Mouse (Mus musculus) hindbrain, embryonic 15.5 days (tissue): ENCODE results near the gene Spata13. TPM values are rescaled to one million over a fixed set of nuclear protein-coding genes. Genes with fewer than 3 reads are reported as not detected.
A peak's percentile ranks its signal among the peaks of the same experiment; 100 is the strongest.

Experiments used
- ATAC-seq: fragments of 200-750 bp; cut with Nextera tagmentation; 2 replicates; pipeline ENCODE4 v1.8.0; 2017; ENCODE audit warnings: low read depth, moderate number of reproducible peaks, moderate TSS enrichment; ENCODE audit not compliant: low FRiP score
- H3K27ac ChIP-seq: fragments of 300-500 bp; sonication (generic); replicated peaks from 2 replicates; pipeline ENCODE4 v1.5.1; 2015; ENCODE audit warnings: mild to moderate bottlenecking, inconsistent platforms
- H3K27me3 ChIP-seq: fragments of 300-500 bp; sonication (generic); 2 replicates; pipeline ENCODE4 v1.6.1; 2015; ENCODE audit warnings: control low read depth, inconsistent platforms
- H3K36me3 ChIP-seq: fragments of 300-500 bp; sonication (generic); 2 replicates; pipeline ENCODE4 v1.6.1; 2015; ENCODE audit warnings: control low read depth, inconsistent platforms
- H3K4me1 ChIP-seq: fragments of 300-500 bp; sonication (generic); replicated peaks from 2 replicates; pipeline ENCODE4 v1.6.1; 2015; ENCODE audit warnings: control low read depth, inconsistent platforms
- H3K4me2 ChIP-seq: fragments of 300-500 bp; sonication (generic); 2 replicates; pipeline ENCODE4 v1.6.1; 2015; ENCODE audit warnings: moderate library complexity, mild to moderate bottlenecking, inconsistent platforms
- H3K4me3 ChIP-seq: fragments of 300-500 bp; sonication (generic); 2 replicates; pipeline ENCODE4 v1.5.1; 2015; ENCODE audit warnings: mild to moderate bottlenecking, inconsistent platforms
- H3K9ac ChIP-seq: fragments of 300-500 bp; sonication (generic); 2 replicates; pipeline ENCODE4 v1.6.1; 2015; ENCODE audit warnings: inconsistent platforms
- H3K9me3 ChIP-seq: fragments of 300-500 bp; sonication (generic); 2 replicates; pipeline ENCODE4 v1.6.1; 2016; ENCODE audit warnings: control low read depth, inconsistent platforms
- WGBS: fragments of 180-500 bp; shearing (Covaris S2); methylation state at CpG from one replicate; pipeline ENCODE4 v1.1.7; 2015; 5-methylcytosine and 5-hydroxymethylcytosine counted together
- polyA plus RNA-seq: library from polyadenylated mRNA; unstranded; fragments of >200 nt; fragmentation: Nextera tagmentation; extraction: Ambion mirVana; gene quantifications from 2 replicates; pipeline ENCODE4 v1.2.1, GENCODE M21; 2015

The Spata13 gene
- polyA plus RNA-seq, 1 experiment from 2014 or later, result 20.5 TPM

DNA sequence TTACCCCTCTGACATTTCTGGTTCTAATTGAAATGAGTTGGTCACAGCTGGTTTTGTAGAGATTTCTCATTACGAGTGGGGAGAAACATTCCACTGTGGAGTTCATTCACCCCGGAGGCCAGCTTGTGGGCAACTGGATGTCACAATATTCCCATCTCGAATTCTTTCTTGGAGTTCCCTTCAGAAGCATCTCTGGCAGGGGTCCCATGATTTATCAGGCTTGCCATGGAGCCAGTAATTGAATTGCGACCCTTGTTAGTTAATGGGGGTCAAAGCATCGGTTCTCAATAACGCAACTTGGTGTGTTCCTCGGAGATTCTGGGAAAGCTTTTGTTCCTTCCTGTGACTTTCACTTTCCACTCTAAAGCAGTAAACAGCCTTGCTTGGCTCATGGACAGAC lies 53.4 kb downstream of the Spata13 start:
- no peak for ATAC-seq

DNA sequence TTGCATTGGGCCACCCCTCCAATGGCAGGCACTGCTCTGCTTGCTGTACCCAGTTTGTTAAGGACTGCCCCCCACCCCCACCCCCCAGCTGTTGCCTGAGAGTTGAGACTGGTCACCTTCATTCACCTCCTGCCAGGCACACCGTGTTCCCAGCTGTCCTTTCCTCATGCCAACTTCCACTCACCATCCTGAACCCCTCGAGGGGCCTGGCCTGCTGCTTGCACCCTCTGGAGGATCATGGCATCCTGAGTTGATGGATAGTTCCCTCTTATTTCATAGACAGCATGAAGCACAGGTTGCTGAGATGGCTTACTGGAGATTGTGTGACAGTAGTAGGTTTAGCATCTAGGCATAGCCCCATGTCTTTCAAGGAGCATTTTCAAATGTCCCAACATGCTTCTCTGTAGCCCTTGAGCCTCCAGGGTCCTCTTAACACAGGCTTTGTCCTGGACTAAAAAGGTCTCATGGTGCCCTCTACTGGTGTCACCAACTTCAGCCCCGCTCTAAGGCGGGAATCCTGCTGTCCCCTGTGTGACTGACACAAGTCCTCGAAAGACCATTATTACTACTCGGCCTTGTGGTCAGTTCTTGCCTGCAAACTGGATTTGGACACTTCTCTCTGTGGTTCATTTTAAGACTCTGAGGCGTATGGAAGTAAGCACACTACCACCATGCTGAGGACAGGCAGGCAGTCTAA lies 54.9 kb downstream of the Spata13 start:
- Histone ChIP-seq H3K27me3 (no peaks in the 10 kb centered on the region), H3K4me2 (no peak overlapping the region), H3K27ac (no peak overlapping the region), H3K4me1 (peaks cover 68% of the 10 kb centered on the region), H3K9ac (no peak overlapping the region), H3K4me3 (no peak overlapping the region), H3K9me3 (no peaks in the 10 kb centered on the region), H3K36me3 (no peaks in the 10 kb centered on the region)
- peak; percentile 49; the same call in 1 of the 2 replicates for ATAC-seq
- WGBS, result 19% methylated on average over 7 of the region's 7 CpGs

More for the DNA sequence above, 53.4 kb downstream of the Spata13 start:
- H3K27ac ChIP-seq, result 0 out of 2 replicates have a peak overlapping the region, but pooled peaks have one; percentile 9
- H3K36me3 ChIP-seq, result no peaks in the 10 kb centered on the region
- H3K4me3 ChIP-seq, result no peak overlapping the region
- peaks cover 68% of the 10 kb centered on the region for H3K4me1 ChIP-seq
- 15% methylated on average over 7 of the region's 7 CpGs for WGBS
- no peaks in the 10 kb centered on the region for H3K9me3 ChIP-seq
- no peaks in the 10 kb centered on the region for H3K27me3 ChIP-seq
- H3K9ac ChIP-seq, result no peak overlapping the region; the same call in 1 of the 2 replicates
- peak overlapping the region; percentile 35 for H3K4me2 ChIP-seq

DNA sequence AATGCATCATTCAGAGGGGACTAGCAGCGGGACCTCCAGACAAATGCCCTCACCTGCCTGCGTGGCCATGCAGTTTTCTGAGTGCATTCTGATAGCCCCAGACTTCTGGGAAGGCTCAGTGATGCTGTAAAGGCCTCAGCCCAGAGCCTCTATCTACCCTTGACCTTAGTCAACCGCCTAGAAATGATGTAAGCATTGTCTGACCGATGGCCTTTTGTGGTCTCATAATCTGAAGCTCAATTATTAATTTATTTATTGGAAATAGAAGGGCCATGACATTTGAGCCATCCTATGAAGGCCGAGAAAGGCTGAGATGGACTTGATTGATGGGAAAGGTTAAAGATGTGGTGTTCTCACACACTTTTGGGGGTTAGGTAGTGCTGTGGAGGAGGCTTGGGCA lies 56.0 kb downstream of the Spata13 start:
- no peak for ATAC-seq
- Histone ChIP-seq H3K36me3 (no peaks in the 10 kb centered on the region), H3K27ac (no peak overlapping the region), H3K4me2 (no peak overlapping the region), H3K4me1 (peaks cover 62% of the 10 kb centered on the region), H3K27me3 (no peaks in the 10 kb centered on the region), H3K9ac (no peak overlapping the region), H3K9me3 (no peaks in the 10 kb centered on the region), H3K4me3 (no peak overlapping the region)
- 82% methylated on average over 5 of the region's 5 CpGs for WGBS

DNA sequence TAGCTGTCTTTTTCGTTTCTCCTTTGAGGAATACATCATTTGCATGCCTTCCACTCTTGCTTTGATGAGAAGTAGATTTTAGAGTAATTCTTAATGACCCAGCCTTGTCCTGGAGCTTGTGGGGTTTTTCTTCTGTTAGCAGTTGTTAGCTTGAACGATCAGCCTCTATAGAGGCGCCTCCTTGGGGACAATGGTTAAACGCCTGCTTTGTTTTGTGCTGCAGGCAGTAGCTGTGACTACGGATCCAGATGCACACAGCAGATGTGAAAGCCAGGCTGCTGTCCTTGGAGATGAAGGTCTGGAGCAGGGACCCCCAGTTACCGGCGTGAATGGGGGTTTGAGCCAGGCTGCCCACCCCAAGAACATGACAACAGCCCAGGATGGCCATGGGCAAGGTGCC lies 56.8 kb downstream of the Spata13 start:
- no peak overlapping the region for H3K27ac ChIP-seq
- H3K27me3 ChIP-seq, result no peaks in the 10 kb centered on the region
- no peak overlapping the region for H3K4me2 ChIP-seq
- no peak for ATAC-seq
- H3K9me3 ChIP-seq, result no peaks in the 10 kb centered on the region
- H3K36me3 ChIP-seq, result no peaks in the 10 kb centered on the region
- WGBS, result 23% methylated on average over 7 of the region's 7 CpGs
- H3K9ac ChIP-seq, result no peak overlapping the region
- peaks cover 62% of the 10 kb centered on the region for H3K4me1 ChIP-seq
- H3K4me3 ChIP-seq, result no peak overlapping the region

DNA sequence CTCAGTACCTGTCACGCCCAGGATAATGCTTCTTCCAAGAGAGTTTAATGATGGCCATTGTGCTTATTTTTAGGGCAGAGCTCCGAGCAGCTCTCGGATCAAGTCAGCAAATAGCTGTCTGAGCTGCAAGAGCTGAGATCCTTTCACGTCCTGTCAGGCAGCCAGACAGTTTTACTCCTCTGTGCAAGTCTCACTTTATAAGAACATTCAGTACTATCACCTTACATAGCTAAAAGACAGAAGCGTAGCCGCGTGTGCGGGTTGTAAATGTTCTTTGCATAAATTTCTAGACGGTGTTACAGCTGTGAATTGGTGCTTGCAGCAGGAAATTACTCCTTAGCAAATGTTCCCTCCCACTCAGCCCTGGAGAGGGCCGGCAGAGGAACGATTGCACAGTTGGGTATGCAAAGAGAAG lies 59.3 kb downstream of the Spata13 start:
- no peaks in the 10 kb centered on the region for H3K27me3 ChIP-seq
- H3K27ac ChIP-seq, result 0 out of 2 replicates have a peak overlapping the region, but pooled peaks have one; percentile 21
- H3K36me3 ChIP-seq, result no peaks in the 10 kb centered on the region
- 41% methylated on average over 11 of the region's 11 CpGs for WGBS
- peaks cover 53% of the 10 kb centered on the region for H3K4me1 ChIP-seq
- no peaks in the 10 kb centered on the region for H3K9me3 ChIP-seq
- ATAC-seq, result no peak
- H3K9ac ChIP-seq, result no peak overlapping the region
- H3K4me2 ChIP-seq, result peak overlapping the region; percentile 20; the same call in 1 of the 2 replicates
- H3K4me3 ChIP-seq, result no peak overlapping the region

DNA sequence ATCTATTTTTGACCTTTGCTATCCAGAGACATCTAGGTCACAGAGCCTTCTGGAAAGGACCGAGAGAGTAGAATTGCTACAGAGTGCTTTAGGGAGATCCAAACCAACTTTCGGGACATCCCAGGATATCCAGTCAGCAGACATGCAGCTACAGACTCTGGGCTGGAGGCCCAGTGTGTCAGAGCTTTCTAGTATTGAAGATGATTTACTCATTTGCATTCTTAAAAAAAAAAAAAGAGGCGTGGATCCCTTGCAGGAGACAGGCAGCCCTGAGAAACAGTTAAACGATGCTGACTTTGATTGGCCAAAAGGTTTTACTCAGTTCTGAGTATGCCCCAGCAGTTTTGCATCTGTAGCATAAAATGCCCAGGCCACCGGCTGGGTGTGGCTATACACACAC lies 59.9 kb downstream of the Spata13 start:
- 72% methylated on average over 5 of the region's 5 CpGs for WGBS
- no peak overlapping the region for H3K4me2 ChIP-seq
- H3K27ac ChIP-seq, result no peak overlapping the region

DNA sequence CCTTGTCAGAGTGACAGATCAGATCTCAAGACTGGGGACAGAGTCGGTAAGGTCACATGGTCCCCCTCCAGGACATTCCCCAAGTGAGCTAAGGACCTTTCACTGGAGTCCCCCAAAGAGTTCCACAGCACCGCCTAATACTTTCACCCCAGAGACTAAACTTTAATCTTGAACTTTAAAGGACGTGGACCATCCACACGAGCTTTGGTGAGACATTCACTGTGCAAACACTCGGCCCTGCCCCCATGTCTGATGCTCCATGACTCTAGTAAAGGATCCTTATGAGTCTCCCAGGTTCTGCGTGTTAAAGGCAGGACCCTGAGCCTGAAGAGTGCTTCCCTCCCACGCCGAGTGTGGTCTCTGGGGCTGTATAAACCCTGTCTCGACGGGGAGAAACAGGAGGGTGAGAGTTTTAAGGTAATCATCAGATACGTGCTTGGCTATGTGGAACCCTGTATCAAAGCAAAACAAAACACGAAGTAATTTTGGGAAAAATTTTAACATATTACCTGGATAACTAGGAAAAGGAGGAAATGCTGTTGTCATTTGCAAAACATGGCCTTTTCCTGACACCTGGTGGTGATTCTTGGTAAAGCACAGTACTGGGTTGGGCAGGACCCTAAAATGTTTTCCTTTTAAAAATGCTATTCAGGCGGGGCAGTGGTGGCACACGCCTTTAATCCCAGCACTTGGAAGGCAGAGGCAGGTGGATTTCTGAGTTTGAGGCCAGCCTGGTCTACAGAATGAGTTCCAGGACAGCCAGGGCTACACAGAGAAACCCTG lies 60.6 kb downstream of the Spata13 start:
- peaks cover 45% of the 10 kb centered on the region for H3K4me1 ChIP-seq
- H3K4me3 ChIP-seq, result no peak overlapping the region
- H3K9ac ChIP-seq, result no peak overlapping the region
- no peaks in the 10 kb centered on the region for H3K9me3 ChIP-seq
- H3K27me3 ChIP-seq, result no peaks in the 10 kb centered on the region
- no peak overlapping the region for H3K27ac ChIP-seq
- ATAC-seq, result no peak
- H3K4me2 ChIP-seq, result no peak overlapping the region
- no peaks in the 10 kb centered on the region for H3K36me3 ChIP-seq
- 74% methylated on average over 14 of the region's 14 CpGs for WGBS

More for the DNA sequence above, 59.9 kb downstream of the Spata13 start:
- peaks cover 47% of the 10 kb centered on the region for H3K4me1 ChIP-seq
- ATAC-seq, result no peak
- H3K9me3 ChIP-seq, result no peaks in the 10 kb centered on the region
- H3K36me3 ChIP-seq, result no peaks in the 10 kb centered on the region
- no peak overlapping the region for H3K9ac ChIP-seq
- H3K27me3 ChIP-seq, result no peaks in the 10 kb centered on the region
- H3K4me3 ChIP-seq, result no peak overlapping the region

DNA sequence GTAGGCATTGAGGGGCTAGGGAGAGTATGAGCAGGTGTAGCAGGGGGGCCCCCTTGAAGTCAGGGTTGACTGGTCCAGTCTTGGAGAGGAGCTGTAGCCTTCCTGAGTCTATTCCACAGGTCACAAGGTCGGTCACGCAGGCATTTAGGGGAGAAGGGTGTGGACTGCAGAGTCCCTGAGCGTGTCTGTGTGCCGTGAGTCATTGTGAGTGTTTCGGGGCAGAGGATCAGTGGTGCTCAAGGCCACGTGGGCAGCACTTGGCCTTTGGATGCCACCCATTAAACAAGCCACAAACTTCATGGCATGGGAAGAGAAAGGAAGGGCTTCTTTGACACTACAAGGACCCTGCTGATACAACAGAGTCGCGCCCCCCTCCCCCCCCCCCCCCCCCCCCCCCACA lies 63.5 kb downstream of the Spata13 start:
- 79% methylated on average over 8 of the region's 8 CpGs for WGBS
- no peaks in the 10 kb centered on the region for H3K9me3 ChIP-seq
- H3K9ac ChIP-seq, result no peak overlapping the region
- H3K4me1 ChIP-seq, result peaks cover 22% of the 10 kb centered on the region
- H3K27ac ChIP-seq, result no peak overlapping the region
- H3K4me2 ChIP-seq, result no peak overlapping the region
- no peaks in the 10 kb centered on the region for H3K27me3 ChIP-seq
- H3K4me3 ChIP-seq, result no peak overlapping the region
- ATAC-seq, result no peak
- no peaks in the 10 kb centered on the region for H3K36me3 ChIP-seq

DNA sequence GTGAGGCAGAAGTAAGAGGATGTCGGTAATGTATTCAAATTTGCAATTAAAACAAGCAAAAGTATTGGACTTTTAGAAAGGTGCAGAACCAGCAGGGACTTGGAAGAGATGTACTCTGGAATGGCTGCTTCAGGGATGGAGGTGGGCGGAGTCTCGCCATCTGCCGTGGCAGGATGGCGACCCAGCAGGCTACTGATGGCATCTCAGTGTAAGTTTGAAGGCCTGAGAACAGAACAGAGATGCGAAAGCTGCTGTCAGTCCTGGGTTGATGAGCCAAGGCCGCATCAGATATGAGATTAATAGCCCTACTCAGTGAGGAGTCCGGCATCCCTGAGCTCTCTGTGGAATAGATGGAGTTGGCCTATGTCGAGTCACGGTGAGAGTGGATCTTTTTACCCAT lies 65.2 kb downstream of the Spata13 start:
- no peak overlapping the region for H3K9ac ChIP-seq
- H3K27me3 ChIP-seq, result no peaks in the 10 kb centered on the region
- H3K27ac ChIP-seq, result no peak overlapping the region
- no peak overlapping the region for H3K4me2 ChIP-seq
- 0 out of 2 replicates have a peak, but pooled peaks cover 9% of the 10 kb centered on the region for H3K4me1 ChIP-seq
- no peaks in the 10 kb centered on the region for H3K36me3 ChIP-seq
- ATAC-seq, result peak; percentile 31; the same call in 1 of the 2 replicates
- no peaks in the 10 kb centered on the region for H3K9me3 ChIP-seq
- no peak overlapping the region for H3K4me3 ChIP-seq
- WGBS, result 53% methylated on average over 10 of the region's 10 CpGs

DNA sequence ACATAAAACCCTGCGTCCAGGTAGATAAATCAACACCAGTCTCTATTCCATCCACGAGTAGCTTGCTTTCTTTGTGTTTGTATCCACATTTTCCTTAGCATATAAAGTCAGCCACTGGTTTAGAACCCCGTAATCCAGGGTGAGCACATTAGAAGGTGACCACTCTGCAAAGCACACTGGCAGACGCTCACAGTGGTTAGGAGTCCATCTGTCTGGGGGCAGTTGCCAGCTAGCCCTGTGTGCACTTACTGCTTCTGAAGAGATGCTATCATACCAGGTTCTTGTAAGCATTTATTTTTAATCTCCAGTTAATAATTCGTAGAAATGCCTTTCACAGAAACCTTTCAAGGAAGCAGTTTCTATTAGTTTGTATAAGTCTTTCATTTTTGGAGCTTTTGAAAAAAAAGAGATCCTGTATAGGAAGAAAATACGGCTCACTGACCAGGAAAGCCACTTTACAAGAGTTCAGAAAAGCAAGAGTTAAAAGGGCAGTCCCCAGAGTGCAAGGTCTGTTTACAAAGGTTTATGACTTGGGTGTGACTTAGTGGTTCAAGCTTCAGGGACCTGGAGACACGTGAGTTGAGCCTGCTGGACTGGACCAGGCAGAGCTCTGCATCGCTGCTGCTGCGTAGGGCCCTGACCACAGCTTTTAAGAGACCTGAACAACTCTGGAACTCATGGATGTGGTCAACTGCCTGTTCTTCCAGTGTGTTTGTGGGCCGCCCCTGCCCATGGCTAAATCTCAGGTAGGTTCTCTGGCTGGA lies 68.8 kb downstream of the Spata13 start:
- peaks cover 9% of the 10 kb centered on the region; the same call in 1 of the 2 replicates for H3K4me1 ChIP-seq
- 82% methylated on average over 10 of the region's 10 CpGs for WGBS
- no peaks in the 10 kb centered on the region for H3K9me3 ChIP-seq
- no peak overlapping the region for H3K4me2 ChIP-seq
- no peaks in the 10 kb centered on the region for H3K36me3 ChIP-seq
- H3K27ac ChIP-seq, result no peak overlapping the region
- no peaks in the 10 kb centered on the region for H3K27me3 ChIP-seq
- no peak for ATAC-seq
- H3K9ac ChIP-seq, result no peak overlapping the region
- no peak overlapping the region for H3K4me3 ChIP-seq

DNA sequence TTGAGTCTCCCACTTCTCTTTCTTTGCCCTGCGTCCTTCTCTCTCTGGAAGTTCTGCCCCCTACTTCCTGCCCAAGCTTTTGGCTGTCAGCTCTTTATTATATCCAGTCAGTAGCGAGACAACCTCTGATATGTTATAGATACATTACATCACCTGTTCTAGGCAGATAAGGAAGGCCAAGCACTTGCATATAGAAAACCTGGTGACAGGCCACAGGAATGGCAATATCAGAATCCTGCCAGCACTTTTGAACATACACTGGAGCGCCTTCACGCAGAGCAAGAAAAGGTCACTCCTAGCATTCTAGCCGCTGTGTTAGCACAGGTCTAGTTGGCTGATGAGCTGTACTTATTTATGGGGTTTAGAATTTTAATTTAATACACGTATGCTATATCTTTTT lies 70.7 kb downstream of the Spata13 start:
- WGBS, result 90% methylated on average over 6 of the region's 6 CpGs
- no peak overlapping the region for H3K4me2 ChIP-seq
- ATAC-seq, result no peak
- H3K27me3 ChIP-seq, result no peaks in the 10 kb centered on the region
- H3K27ac ChIP-seq, result 0 out of 2 replicates have a peak overlapping the region, but pooled peaks have one; percentile 38
- H3K4me3 ChIP-seq, result no peak overlapping the region
- H3K9ac ChIP-seq, result no peak overlapping the region
- no peaks in the 10 kb centered on the region; the same call in 1 of the 2 replicates for H3K4me1 ChIP-seq
- no peaks in the 10 kb centered on the region for H3K9me3 ChIP-seq
- no peaks in the 10 kb centered on the region for H3K36me3 ChIP-seq

DNA sequence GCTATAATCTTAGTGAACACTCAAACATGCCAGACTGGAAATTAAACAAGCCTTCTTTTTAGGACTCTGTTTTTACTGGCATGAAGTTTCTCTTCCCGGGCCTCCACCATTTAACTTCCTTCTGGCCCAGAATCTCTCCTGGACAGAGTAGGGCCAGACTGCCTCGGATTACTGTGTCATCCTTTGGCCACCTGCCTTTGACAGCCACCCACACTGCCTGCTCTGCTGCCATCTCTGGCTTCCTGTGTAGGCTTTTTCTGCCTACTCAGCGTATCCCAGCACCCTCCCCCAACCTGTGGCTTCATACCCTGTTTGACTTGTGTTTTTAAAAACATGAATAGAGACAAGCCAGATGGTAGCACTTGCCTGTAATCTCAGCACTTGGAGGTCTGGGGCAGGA lies 71.2 kb downstream of the Spata13 start:
- Histone ChIP-seq H3K9me3 (no peaks in the 10 kb centered on the region), H3K27ac (no peak overlapping the region), H3K9ac (no peak overlapping the region), H3K4me2 (no peak overlapping the region), H3K27me3 (no peaks in the 10 kb centered on the region), H3K4me3 (no peak overlapping the region), H3K4me1 (no peaks in the 10 kb centered on the region; the same call in 1 of the 2 replicates), H3K36me3 (no peaks in the 10 kb centered on the region)
- ATAC-seq, result no peak
- 69% methylated on average over 3 of the region's 3 CpGs for WGBS
